Mouse (Mus musculus) inflammation-experienced regulatory T-cells (primary cell): ENCODE measurements around the gene Olfr988. TPM values are rescaled to one million over a fixed set of nuclear protein-coding genes. Genes with fewer than 3 reads are reported as not detected.

Experiments
- polyA plus RNA-seq, 2 experiments: library from polyadenylated mRNA; unstranded; fragments of 100-300 nt; shearing (Covaris generic); gene quantifications; one replicate each; pipeline ENCODE4 v1.2.1; 2017

The Olfr988 gene
- not detected for polyA plus RNA-seq

GRCm38 (mm10) chr2:85363127-85363526, at the start of gene Olfr988:
TSS of gene Olfr988 (minus strand) at chr2:85363227.

GRCm38 (mm10) chr2:85409369-85409768, 46.3 kb upstream of the Olfr988 start, which contains the start of gene Olfr992:
TSS of gene Olfr992 (minus strand) at chr2:85409469.

GRCm38 (mm10) chr2:85339215-85339614, 23.8 kb downstream of the Olfr988 start, which contains the start of gene Olfr987:
TSS of gene Olfr987 (minus strand) at chr2:85339315.

Other genes with a start within 250 kb of the Olfr988 start
- gene Aplnr, start 227.0 kb downstream of the Olfr988 start, polyA plus RNA-seq: not detected
- under 1 TPM; 0.11 to 0.20 TPM for gene Lrrc55, start 166.0 kb downstream of the Olfr988 start, polyA plus RNA-seq
- not detected for gene Olfr987, start 23.9 kb downstream of the Olfr988 start, polyA plus RNA-seq
- not detected for gene Olfr992, start 46.2 kb upstream of the Olfr988 start, polyA plus RNA-seq
- gene Olfr993, start 51.6 kb upstream of the Olfr988 start, polyA plus RNA-seq: not detected
- not detected for gene Olfr994, start 73.2 kb upstream of the Olfr988 start, polyA plus RNA-seq
- 1 to 10 TPM in 1 of 2 experiments, not detected in 1; 1.1 TPM for gene Olfr995, start 80.4 kb upstream of the Olfr988 start, polyA plus RNA-seq
- gene 4833423E24Rik, start 155.8 kb upstream of the Olfr988 start, polyA plus RNA-seq: under 1 TPM in 1 of 2 experiments, not detected in 1; 0.36 TPM
- not detected for gene Olfr996, start 216.0 kb upstream of the Olfr988 start, polyA plus RNA-seq
- not detected for gene Olfr998, start 225.7 kb upstream of the Olfr988 start, polyA plus RNA-seq
- gene Olfr1000, start 248.7 kb upstream of the Olfr988 start, polyA plus RNA-seq: not detected